Mouse (Mus musculus) hindbrain, embryonic 13.5 days (tissue): ENCODE data around the gene Mfap2. TPM values are rescaled to one million over a fixed set of nuclear protein-coding genes. Genes with fewer than 3 reads are reported as not detected.

Source experiments
- ATAC-seq: fragments of 200-750 bp; cut with Nextera tagmentation; 2 replicates; pipeline ENCODE4 v1.8.0; 2017; ENCODE audit warnings: moderate TSS enrichment; ENCODE audit not compliant: low FRiP score
- H3K27ac ChIP-seq: fragments of 300-500 bp; sonication (generic); 2 replicates; pipeline ENCODE4 v1.5.1; 2015; ENCODE audit warnings: inconsistent platforms, mild to moderate bottlenecking, moderate library complexity
- H3K27me3 ChIP-seq: fragments of 300-500 bp; sonication (generic); 2 replicates; pipeline ENCODE4 v1.6.1; 2015; ENCODE audit warnings: mild to moderate bottlenecking, inconsistent platforms
- H3K36me3 ChIP-seq: fragments of 300-500 bp; sonication (generic); 2 replicates; pipeline ENCODE4 v1.6.1; 2015; ENCODE audit warnings: mild to moderate bottlenecking, inconsistent platforms
- H3K4me1 ChIP-seq: fragments of 300-500 bp; sonication (generic); replicated peaks from 2 replicates; pipeline ENCODE4 v1.6.1; 2015; ENCODE audit warnings: inconsistent platforms
- H3K4me2 ChIP-seq: fragments of 300-500 bp; sonication (generic); 2 replicates; pipeline ENCODE4 v1.6.1; 2015; ENCODE audit warnings: inconsistent platforms, mild to moderate bottlenecking, moderate library complexity
- H3K4me3 ChIP-seq: fragments of 300-500 bp; sonication (generic); 2 replicates; pipeline ENCODE4 v1.5.1; 2015; ENCODE audit warnings: mild to moderate bottlenecking, inconsistent platforms
- H3K9ac ChIP-seq: fragments of 300-500 bp; sonication (generic); 2 replicates; pipeline ENCODE4 v1.6.1; 2015; ENCODE audit warnings: mild to moderate bottlenecking, inconsistent platforms
- H3K9me3 ChIP-seq: fragments of 300-500 bp; sonication (generic); 2 replicates; pipeline ENCODE4 v1.6.1; 2016; ENCODE audit warnings: inconsistent platforms
- WGBS: fragments of 180-500 bp; shearing (Covaris S2); methylation state at CpG from one replicate; pipeline ENCODE4 v1.1.7; 2015; 5-methylcytosine and 5-hydroxymethylcytosine counted together
- polyA plus RNA-seq: library from polyadenylated mRNA; unstranded; fragments of >200 nt; fragmentation: Nextera tagmentation; extraction: Ambion mirVana; gene quantifications from 2 replicates; pipeline ENCODE4 v1.2.1, GENCODE M21; 2015

Mfap2 gene
- 198 and 227 TPM in 2 replicates for polyA plus RNA-seq

GRCm38 (mm10) chr4:141010118-141010517, at the start of gene Mfap2:
Mfap2 (plus strand) TSS chr4:141010418.
- WGBS: 26% methylated on average over 7 of the region's 7 CpGs
- Histone ChIP-seq H3K4me1 (peaks cover 48% of the 10 kb centered on the region), H3K9me3 (no peaks in the 10 kb centered on the region), H3K4me2 (peak within 1 kb of the TSS; percentile 86), H3K9ac (peak within 1 kb of the TSS; percentile 87), H3K36me3 (peaks cover 58% of the 10 kb centered on the region), H3K4me3 (peak within 1 kb of the TSS; percentile 73), H3K27me3 (no peaks in the 10 kb centered on the region), H3K27ac (peak within 1 kb of the TSS; percentile 87)
- no peak for ATAC-seq

DNA sequence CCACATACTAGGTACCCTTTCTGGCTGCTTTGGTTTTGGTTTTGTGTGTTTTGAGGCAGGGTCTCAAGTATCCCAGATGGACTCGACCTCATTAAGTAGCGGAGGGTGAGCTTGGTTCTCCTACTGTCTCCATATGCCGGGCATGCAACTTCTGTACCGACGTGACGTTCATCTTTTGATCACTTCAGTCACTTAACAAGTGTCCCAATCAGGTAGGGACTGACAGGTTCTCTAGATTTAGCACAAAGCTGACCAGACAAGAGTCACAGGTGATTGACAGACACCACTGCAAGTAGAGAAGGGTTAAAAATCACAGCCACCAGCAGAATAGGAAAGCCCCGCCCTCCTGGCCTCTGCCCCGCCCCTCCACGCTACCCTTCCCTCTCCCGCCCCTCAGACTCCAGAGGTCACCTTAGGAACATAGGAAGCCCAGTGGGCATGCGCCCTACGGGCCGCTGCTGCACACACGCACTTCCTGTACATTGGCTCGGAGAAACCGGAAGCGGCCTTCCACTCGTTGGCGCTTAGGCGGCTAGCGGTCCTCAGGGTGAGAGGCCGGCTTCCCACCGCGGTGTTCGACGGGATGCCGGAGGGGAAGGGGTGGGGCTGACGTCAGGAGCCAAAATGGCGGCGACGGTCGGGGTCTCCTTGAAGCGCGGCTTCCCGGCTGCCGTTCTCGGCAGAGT, 49.3 kb upstream of the Mfap2 start, which contains the start of gene Sdhb:
TSS of gene Sdhb (plus strand) at position 423 of the 686 bp plus-strand sequence.
- no peaks in the 10 kb centered on the region; the same call in 1 of the 2 replicates for H3K27me3 ChIP-seq
- peak; percentile 94 for ATAC-seq
- H3K9ac ChIP-seq: peak within 1 kb of the TSS; percentile 97
- H3K9me3 ChIP-seq: no peaks in the 10 kb centered on the region
- 3% methylated on average over 37 of the region's 37 CpGs for WGBS
- peak within 1 kb of the TSS; percentile 97 for H3K4me2 ChIP-seq
- H3K27ac ChIP-seq: peak within 1 kb of the TSS; percentile 94
- H3K36me3 ChIP-seq: 0 out of 2 replicates have a peak, but pooled peaks cover 2% of the 10 kb centered on the region
- H3K4me3 ChIP-seq: peak within 1 kb of the TSS; percentile 89
- peaks cover 51% of the 10 kb centered on the region for H3K4me1 ChIP-seq

- ATAC-seq: peak; percentile 19
- Histone ChIP-seq H3K9me3 (no peaks in the 10 kb centered on the region), H3K36me3 (peaks cover 9% of the 10 kb centered on the region), H3K4me2 (peak overlapping the region; percentile 97), H3K4me3 (peak overlapping the region; percentile 89), H3K27me3 (no peaks in the 10 kb centered on the region; the same call in 1 of the 2 replicates), H3K9ac (peak overlapping the region; percentile 97), H3K27ac (peak overlapping the region; percentile 94), H3K4me1 (peaks cover 50% of the 10 kb centered on the region)
- 2% methylated on average over 38 of the region's 38 CpGs for whole genome bisulfite sequencing
These were observed 48.6 kb upstream of the Mfap2 start for GRCm38 (mm10) chr4:140961467-140962206.

- Histone ChIP-seq H3K9ac (peak overlapping the region; percentile 97), H3K4me3 (peak overlapping the region; percentile 89), H3K4me1 (peaks cover 43% of the 10 kb centered on the region), H3K27me3 (no peaks in the 10 kb centered on the region), H3K36me3 (peaks cover 16% of the 10 kb centered on the region), H3K9me3 (no peaks in the 10 kb centered on the region), H3K4me2 (peak overlapping the region; percentile 97), H3K27ac (0 out of 2 replicates have a peak overlapping the region, but pooled peaks have one; percentile 94)
- no peak for ATAC-seq
- WGBS: 82% methylated on average over 8 of the region's 8 CpGs
These were observed 47.9 kb upstream of the Mfap2 start for GRCm38 (mm10) chr4:140962207-140962909.

GRCm38 (mm10) chr4:140962950-140963349, 47.3 kb upstream of the Mfap2 start:
- Histone ChIP-seq H3K4me1 (peaks cover 39% of the 10 kb centered on the region), H3K9me3 (no peaks in the 10 kb centered on the region), H3K4me3 (no peak overlapping the region), H3K27me3 (no peaks in the 10 kb centered on the region), H3K9ac (0 out of 2 replicates have a peak overlapping the region, but pooled peaks have one; percentile 97), H3K27ac (no peak overlapping the region), H3K36me3 (peaks cover 22% of the 10 kb centered on the region), H3K4me2 (peak overlapping the region; percentile 97; the same call in 1 of the 2 replicates)
- 44% methylated on average over 5 of the region's 5 CpGs for WGBS
- ATAC-seq: no peak

- no peak for ATAC-seq
- Histone ChIP-seq H3K36me3 (peaks cover 24% of the 10 kb centered on the region), H3K9me3 (no peaks in the 10 kb centered on the region), H3K27ac (no peak overlapping the region), H3K4me2 (no peak overlapping the region), H3K27me3 (no peaks in the 10 kb centered on the region), H3K9ac (no peak overlapping the region; the same call in 1 of the 2 replicates), H3K4me1 (peaks cover 39% of the 10 kb centered on the region), H3K4me3 (no peak overlapping the region)
- 83% methylated on average over 9 of the region's 9 CpGs for WGBS
These were observed 46.1 kb upstream of the Mfap2 start for GRCm38 (mm10) chr4:140963941-140964597.

DNA sequence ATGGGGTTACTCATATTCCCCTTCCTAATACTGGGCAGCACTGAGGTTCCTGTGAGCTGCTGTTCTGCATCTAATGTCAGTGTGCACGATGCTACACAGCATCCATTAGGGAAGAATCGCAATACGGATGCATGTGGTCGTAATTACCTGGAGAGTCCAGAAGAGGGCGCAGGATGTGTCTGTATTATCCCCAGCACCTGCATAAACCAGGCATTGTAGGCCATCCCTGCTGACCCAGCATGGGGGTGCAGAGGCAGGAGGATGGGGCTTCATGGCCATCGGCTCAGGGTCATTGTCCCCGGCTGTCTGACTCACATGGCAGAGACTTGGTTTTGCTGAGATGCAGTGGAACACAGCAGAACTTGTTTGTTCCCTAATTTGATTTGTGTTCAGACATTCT, 45.6 kb upstream of the Mfap2 start:
- Histone ChIP-seq H3K4me2 (no peak overlapping the region), H3K9me3 (no peaks in the 10 kb centered on the region), H3K9ac (peak overlapping the region; percentile 60), H3K27ac (peak overlapping the region; percentile 55; the same call in 1 of the 2 replicates), H3K4me1 (peaks cover 39% of the 10 kb centered on the region), H3K36me3 (peaks cover 30% of the 10 kb centered on the region), H3K4me3 (no peak overlapping the region), H3K27me3 (no peaks in the 10 kb centered on the region)
- 13% methylated on average over 7 of the region's 7 CpGs for WGBS
- peak; percentile 4; the same call in 1 of the 2 replicates for ATAC-seq

- H3K4me2 ChIP-seq: no peak overlapping the region
- H3K36me3 ChIP-seq: peaks cover 58% of the 10 kb centered on the region
- ATAC-seq: no peak
- H3K4me1 ChIP-seq: peaks cover 22% of the 10 kb centered on the region
- WGBS: 92% methylated on average over 11 of the region's 11 CpGs
- H3K9me3 ChIP-seq: no peaks in the 10 kb centered on the region
- no peak overlapping the region for H3K4me3 ChIP-seq
- H3K27ac ChIP-seq: no peak overlapping the region
- H3K9ac ChIP-seq: no peak overlapping the region
- no peaks in the 10 kb centered on the region for H3K27me3 ChIP-seq
These were observed 42.6 kb upstream of the Mfap2 start for GRCm38 (mm10) chr4:140967386-140968159.

DNA sequence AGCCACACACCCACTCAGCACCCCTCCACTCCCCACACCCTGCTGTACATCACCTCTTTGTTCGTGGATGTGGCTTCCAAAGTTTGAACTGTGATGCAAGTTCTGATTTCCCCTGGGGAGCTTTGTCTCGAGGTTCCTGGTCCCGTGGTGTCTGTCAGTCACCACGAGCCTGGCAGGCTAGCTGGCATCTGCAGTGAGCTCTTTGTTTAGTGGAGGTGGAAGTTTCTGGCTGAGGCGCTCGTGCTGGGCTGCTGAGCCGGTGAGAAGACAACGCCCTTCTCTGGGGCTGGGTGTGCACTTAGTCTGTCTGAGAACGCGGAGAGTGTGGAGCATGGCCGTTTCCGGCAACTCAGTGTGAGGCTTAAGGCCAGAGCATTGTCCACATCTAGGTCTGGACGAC, 38.5 kb upstream of the Mfap2 start:
- Histone ChIP-seq H3K9me3 (no peaks in the 10 kb centered on the region), H3K4me2 (no peak overlapping the region), H3K9ac (no peak overlapping the region), H3K36me3 (peaks cover 90% of the 10 kb centered on the region), H3K4me3 (no peak overlapping the region), H3K27me3 (no peaks in the 10 kb centered on the region), H3K4me1 (no peaks in the 10 kb centered on the region), H3K27ac (no peak overlapping the region)
- WGBS: 85% methylated on average over 13 of the region's 13 CpGs
- ATAC-seq: no peak

DNA sequence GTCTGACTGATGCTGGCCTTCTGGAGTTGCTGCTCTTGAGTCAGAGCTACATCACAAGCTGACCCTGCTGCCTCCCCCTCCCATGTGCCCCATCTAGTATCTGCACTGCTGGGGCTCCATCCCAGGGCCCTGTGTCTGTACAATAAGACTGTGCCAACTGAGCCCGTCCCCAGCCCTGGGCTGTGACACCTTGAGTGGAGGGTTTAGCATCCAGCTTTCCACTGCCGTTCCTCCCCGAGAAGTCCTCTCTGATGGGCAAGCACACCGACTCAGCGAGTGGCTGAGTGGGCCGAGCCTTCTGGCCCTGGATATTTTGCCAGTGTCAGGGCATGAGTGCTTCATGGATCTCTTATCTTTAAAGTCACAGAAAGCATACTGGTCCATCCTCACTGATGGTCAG, 35.8 kb upstream of the Mfap2 start:
- WGBS: 97% methylated on average over 6 of the region's 6 CpGs
- Histone ChIP-seq H3K36me3 (peaks cover 98% of the 10 kb centered on the region), H3K27me3 (no peaks in the 10 kb centered on the region), H3K4me1 (no peaks in the 10 kb centered on the region), H3K4me3 (no peak overlapping the region), H3K9me3 (no peaks in the 10 kb centered on the region), H3K4me2 (no peak overlapping the region), H3K27ac (no peak overlapping the region), H3K9ac (no peak overlapping the region)
- no peak for ATAC-seq

GRCm38 (mm10) chr4:140975356-140975755, 34.9 kb upstream of the Mfap2 start:
- no peak overlapping the region for H3K4me3 ChIP-seq
- H3K27ac ChIP-seq: no peak overlapping the region
- H3K36me3 ChIP-seq: peaks cover 98% of the 10 kb centered on the region
- H3K4me2 ChIP-seq: no peak overlapping the region
- ATAC-seq: no peak
- no peaks in the 10 kb centered on the region for H3K27me3 ChIP-seq
- H3K4me1 ChIP-seq: no peaks in the 10 kb centered on the region
- H3K9ac ChIP-seq: no peak overlapping the region
- 94% methylated on average over 7 of the region's 7 CpGs for WGBS
- no peaks in the 10 kb centered on the region for H3K9me3 ChIP-seq
